Mouse (Mus musculus): ENCODE measurements around the gene Rin1.

Rin1 gene

GRCm38 (mm10) chr19:5041588-5041987 lies 8.7 kb upstream of the Rin1 start:
- DNase-seq (ENCODE audit: low read depth, low spot score): no peak

GRCm38 (mm10) chr19:5045531-5045930 lies 4.8 kb upstream of the Rin1 start:
- DNase-seq (ENCODE audit: low read depth, low spot score): no peak

- peak; percentile 79 for DNase-seq (ENCODE audit: low read depth, low spot score)
These were observed 1.9 kb upstream of the Rin1 start for GRCm38 (mm10) chr19:5048138-5049056.

- DNase-seq (ENCODE audit: low read depth, low spot score): no peak
These were observed 956 bp upstream of the Rin1 start for GRCm38 (mm10) chr19:5049325-5049724.

- DNase-seq (ENCODE audit: low read depth, low spot score): no peak
These were observed 750 bp downstream of the Rin1 start for GRCm38 (mm10) chr19:5051031-5051430.

- no peak for DNase-seq (ENCODE audit: low read depth, low spot score)
These were observed 1.2 kb downstream of the Rin1 start for GRCm38 (mm10) chr19:5051515-5051914.

- DNase-seq (ENCODE audit: low read depth, low spot score): no peak
These were observed 2.0 kb downstream of the Rin1 start for GRCm38 (mm10) chr19:5052166-5052822.

GRCm38 (mm10) chr19:5052853-5053252 lies 2.6 kb downstream of the Rin1 start:
- DNase-seq (ENCODE audit: low read depth, low spot score): no peak

- no peak for DNase-seq (ENCODE audit: low read depth, low spot score)
These were observed 3.6 kb downstream of the Rin1 start for GRCm38 (mm10) chr19:5053909-5054308.

- DNase-seq (ENCODE audit: low read depth, low spot score): no peak
These were observed 6.0 kb downstream of the Rin1 start for GRCm38 (mm10) chr19:5056251-5056650.

GRCm38 (mm10) chr19:5057876-5058775 lies 7.8 kb downstream of the Rin1 start:
- DNase-seq (ENCODE audit: low read depth, low spot score): no peak

GRCm38 (mm10) chr19:5058801-5059771 lies 8.8 kb downstream of the Rin1 start:
- DNase-seq (ENCODE audit: low read depth, low spot score): no peak

- DNase-seq (ENCODE audit: low read depth, low spot score): no peak
These were observed 10.4 kb downstream of the Rin1 start for GRCm38 (mm10) chr19:5060365-5061330.

- DNase-seq (ENCODE audit: low read depth, low spot score): no peak
These were observed 11.8 kb downstream of the Rin1 start for GRCm38 (mm10) chr19:5062041-5062440.

GRCm38 (mm10) chr19:5062446-5062845 lies 12.2 kb downstream of the Rin1 start:
- no peak for DNase-seq (ENCODE audit: low read depth, low spot score)

- no peak for DNase-seq (ENCODE audit: low read depth, low spot score)
These were observed 14.8 kb downstream of the Rin1 start for GRCm38 (mm10) chr19:5065104-5065503.

GRCm38 (mm10) chr19:5067040-5067799 lies 16.9 kb downstream of the Rin1 start:
- DNase-seq (ENCODE audit: low read depth, low spot score): no peak

GRCm38 (mm10) chr19:5067867-5068569 lies 17.7 kb downstream of the Rin1 start, which contains the start of gene Cd248:
TSS of gene Cd248 (plus strand) at chr19:5068078.
- DNase-seq (ENCODE audit: low read depth, low spot score): no peak
